Mouse (Mus musculus) CD4-positive, CD25-positive, alpha-beta regulatory T cell, adult 4 months (primary cell): ENCODE results near the gene Myo3b. TPM values are rescaled to one million over a fixed set of nuclear protein-coding genes. Genes with fewer than 3 reads are reported as not detected.
A peak's percentile ranks its signal among the peaks of the same experiment; 100 is the strongest.

Experiments used
- ATAC-seq: one replicate; pipeline ENCODE4 v1.8.0; 2017
- polyA plus RNA-seq, 2 experiments: library from polyadenylated mRNA; unstranded; fragments of 100-300 nt; shearing (Covaris generic); gene quantifications; one replicate each; pipeline ENCODE4 v1.2.1; 2017

Myo3b gene
- polyA plus RNA-seq, 2 experiments from 2014 or later = 13.7 to 14.7 TPM

DNA sequence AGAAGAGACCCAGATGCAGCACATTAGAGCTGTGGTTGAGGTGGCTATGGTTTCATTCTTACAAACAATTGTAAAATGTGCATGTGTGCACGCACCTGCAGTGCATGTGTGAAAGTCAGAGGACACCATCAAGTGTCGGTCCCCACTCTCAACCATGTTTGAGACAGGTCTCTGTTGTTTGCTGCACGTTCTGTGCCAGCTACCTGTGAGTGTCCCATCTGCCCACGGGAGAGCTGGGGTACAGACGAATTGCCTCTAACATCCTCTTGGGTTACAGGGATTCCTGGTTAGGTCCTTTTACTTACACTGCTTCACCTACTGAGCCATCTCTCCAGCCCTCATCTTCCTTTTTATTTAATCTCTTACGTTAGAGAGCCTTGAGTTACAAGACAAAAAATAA is 330.5 kb downstream of the Myo3b start:
- ATAC-seq = no peak

DNA sequence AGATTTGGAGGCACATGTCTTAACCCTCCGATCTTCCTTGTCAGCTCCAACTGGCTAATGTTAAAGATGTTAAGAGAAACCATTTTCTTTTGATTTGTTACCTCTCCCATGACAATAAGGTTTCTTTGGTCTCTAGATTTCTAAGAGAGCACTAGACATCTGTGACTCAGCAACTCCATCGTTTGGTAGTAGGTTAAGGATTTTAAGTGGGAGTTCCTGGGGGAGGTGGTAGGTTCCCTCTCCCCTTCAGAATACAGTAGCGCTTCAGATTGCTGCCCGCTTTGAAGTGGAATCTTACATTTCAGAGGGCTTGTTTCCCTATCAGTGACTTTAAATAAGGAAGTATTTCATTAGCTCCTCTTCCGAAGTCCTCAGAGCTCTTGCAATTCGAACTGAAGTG is 340.4 kb downstream of the Myo3b start:
- ATAC-seq = no peak

DNA sequence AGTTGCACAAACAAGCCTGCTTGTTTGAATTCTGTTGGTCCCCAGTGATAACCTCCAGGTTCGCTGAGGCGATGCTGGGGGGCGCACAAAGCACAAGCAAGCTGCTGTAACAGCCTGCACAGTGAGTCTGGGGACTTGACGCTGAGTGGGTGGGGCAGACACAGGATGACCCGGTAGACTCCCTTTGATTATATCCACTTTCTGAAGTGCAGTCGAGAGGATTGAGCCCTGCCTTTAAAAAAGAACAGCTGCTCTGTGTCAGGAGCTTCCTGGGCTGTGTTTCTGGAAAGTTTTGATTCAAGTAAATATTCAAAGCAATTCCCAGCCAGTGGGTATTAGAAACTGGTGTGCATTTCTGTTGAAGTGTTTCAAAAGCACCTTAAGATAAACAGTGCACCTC is 341.0 kb downstream of the Myo3b start:
- ATAC-seq = no peak

DNA sequence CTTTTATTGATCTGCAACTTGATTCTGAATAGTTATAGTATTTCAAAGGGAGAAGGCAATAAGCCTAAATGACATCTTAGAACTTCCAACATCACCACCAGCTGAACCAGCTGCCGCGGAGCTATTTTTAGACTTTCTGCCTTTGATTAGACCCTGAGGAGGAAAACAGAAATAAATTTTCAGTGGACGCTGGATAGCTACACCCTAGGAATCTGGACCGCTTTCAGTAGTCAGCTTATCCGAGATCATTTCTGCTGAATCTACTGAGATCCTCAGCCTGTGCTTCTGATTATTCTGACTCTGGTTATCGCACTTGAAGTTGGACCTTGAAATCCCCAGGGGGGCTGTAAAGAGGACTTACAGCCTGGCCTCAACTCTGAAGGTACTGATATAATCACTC is 349.7 kb downstream of the Myo3b start:
- ATAC-seq = no peak

DNA sequence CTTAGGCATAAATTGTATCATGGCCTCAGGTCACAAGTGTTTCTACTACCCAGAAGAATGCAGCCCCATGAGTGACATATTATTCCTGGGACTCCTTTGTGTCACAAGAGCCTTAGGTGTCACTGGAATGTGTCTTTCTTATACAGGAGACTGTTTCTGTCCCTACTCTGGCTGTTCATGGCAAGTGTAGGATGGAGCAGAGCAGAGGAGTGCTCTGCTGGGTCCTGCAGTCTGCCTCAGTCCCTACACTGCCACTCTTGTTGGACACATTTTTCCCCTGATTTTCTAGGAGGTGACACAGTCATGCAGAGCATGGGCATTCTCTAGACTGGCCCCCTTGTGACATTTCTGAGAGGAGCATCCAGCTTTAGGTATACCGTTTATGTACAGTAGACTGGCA is 350.2 kb downstream of the Myo3b start:
- no peak for ATAC-seq

DNA sequence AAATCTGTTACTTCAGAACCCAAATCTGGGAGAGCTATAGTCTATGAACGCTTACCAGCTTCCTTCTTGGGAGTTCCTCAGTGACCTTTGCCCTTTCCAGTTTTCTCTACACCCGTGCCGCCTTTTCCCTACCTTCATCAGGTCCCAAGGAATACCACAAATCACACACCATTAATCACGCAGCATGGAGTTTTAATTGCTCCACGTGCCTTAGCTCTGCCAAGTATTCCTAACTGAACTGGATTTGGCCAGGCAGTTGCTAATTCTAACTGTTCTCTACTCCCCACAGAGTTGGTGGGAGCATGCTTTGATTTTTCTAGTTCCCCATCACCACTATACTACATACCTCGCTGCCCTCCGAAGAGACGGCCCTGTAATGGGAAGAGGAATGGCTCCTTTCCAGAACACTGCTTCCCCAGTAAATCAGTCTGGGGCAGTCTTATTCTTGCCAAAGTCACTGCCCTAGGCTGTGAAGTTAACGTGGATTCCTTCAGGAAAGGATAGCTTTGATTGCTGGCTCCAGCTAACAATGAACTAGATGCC is 358.9 kb downstream of the Myo3b start:
- no peak for ATAC-seq

DNA sequence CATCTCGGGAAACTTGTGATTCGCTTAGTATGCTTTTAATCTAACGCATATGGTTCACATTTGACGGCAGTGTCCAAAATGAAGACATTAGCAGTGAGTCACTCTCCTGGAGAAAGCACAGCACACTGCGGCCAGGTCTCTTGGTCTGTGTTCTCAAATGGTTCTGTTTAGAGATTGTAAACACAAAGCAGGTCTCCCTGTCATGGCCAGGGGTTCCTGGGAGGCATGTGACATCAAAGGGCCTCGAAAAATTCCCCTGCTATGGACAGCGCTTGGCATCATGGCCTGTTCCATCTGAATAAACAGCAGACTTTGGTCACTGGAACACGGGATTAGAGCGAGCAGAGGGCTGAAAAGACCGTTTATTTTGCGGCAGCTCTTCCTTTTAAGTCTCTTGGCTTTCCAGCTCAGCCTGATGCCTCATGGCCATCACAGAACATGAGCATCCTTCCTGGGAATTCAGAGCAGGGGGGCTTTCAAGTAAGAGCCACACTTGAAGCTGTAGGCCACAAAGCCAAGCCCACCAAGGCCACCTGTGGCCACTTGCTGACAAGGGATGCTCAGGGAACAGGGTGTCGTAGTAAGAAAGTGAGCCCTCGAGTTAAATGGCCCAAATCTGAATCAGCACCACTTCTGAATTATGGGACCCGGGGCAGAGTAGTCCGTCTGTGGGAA is 360.7 kb downstream of the Myo3b start:
- ATAC-seq = no peak

DNA sequence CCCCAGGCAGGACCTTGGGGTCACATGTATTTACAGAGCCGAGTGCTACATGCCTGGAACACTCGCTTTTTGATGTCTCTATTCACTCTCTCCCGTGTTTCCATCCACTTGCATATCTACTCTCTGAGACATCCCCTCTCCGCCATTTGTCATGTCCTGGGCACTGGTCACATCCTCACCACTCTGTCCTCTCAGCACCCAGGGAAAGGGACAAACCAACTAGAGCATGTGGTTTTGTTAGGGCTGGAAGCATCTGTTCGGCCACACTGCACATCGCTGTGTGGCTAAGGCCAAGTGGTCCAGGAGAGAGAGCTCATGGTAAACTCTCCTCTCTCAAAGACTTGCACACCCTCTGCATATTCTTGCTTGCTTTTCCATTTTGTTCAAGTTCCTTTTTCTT is 361.4 kb downstream of the Myo3b start:
- ATAC-seq = no peak

DNA sequence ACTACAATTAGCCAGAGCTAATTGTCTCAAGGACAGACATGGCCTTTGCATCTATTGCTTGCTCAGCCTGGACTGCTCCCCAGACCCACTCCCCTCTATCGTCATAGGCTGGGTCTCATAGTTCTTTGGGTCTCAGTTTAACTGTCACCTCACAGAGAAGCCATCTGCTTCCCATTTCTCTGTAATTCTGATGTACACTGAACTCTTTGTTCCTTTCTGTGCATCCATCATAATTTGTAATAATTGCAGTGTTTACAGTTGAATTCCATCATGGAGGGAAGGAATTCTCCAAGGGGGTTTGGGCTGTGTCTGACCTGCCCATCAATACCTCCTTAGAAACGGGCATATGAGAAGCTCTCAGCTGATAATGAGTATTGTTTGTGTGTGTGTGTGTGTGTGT is 365.4 kb downstream of the Myo3b start:
- ATAC-seq = no peak

DNA sequence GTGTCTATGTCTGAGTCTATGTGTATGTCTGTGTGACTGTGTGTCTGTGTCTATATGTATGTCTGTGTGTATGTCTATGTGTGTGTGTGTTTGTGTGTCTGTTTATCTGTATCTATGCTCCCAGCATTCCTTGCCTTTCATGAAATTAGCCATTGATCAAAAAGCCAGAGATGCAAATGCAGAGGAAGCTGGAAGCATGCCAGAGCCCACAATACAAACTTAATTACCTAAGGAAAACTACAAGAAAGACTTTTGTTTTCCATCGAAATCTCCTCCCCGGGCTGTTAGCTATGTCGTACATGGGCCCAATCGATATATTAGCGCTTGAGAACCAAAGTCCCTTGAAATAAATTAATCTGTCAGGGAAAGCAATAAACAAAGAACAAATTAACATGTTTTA is 367.9 kb downstream of the Myo3b start:
- ATAC-seq = no peak

DNA sequence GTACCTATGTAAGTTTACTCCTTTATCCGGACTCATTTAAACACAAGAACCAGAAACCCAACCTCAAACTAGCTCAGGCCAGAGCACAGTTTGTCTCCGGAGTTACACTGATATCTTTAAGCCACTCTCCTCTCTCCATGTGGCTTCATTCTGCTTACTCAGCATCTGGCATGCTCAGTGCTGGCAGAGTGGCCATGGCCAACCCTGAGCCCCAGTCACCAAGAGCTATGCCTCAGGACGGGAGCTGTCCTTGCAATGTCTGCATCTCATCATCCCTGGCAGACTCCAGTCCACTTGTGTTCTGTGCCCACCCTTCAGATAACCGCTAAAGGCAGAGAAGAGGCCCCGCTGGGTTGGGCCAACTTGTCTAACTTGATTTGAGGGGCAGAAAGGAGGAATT is 368.8 kb downstream of the Myo3b start:
- no peak for ATAC-seq

DNA sequence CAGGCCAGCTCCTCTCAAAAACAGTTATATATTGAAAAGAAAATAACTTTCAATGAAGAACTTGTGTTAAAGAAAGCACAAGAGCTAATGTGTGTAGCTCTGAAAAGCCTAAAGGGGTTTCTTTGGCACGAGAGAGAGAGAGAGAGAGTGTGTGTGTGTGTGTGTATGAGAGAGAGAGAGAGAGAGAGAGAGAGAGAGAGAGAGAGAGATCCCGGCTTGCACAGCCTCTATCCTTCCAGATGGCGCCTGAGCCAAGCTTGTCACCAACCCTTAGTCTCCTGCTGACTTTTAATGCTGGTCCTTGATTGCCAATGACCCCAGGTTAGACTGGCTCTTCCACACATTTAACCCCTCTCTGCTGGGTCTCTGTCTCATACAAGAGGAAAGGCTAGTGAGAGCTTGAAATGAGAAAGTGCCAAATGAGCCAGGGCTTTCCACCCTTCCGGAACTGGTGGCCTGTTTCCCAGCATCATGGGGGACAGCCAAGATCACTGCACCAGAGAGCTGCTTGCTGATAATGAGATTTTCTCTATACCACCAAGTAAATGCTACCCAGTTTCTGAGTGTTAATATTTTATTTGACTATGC is 371.5 kb downstream of the Myo3b start:
- no peak for ATAC-seq

DNA sequence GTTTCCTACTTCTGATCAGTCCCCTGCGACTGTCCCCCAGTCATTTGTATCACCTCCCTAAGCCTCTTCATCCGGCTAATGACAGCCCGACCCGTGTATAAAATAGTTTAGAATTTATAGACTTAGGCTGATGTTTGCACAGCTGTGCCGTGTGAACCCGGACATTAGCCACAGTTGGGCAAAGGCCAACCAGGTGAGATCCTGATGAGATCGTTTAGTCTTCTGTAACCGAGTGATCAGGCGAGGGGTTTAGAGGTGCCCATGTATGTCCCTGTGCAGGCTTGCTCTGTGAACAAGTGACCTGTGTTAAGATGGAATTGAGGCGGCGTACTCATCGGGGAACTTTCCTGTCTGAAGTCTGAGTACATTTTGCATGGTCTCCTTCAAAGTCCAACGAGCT is 373.4 kb downstream of the Myo3b start:
- no peak for ATAC-seq

DNA sequence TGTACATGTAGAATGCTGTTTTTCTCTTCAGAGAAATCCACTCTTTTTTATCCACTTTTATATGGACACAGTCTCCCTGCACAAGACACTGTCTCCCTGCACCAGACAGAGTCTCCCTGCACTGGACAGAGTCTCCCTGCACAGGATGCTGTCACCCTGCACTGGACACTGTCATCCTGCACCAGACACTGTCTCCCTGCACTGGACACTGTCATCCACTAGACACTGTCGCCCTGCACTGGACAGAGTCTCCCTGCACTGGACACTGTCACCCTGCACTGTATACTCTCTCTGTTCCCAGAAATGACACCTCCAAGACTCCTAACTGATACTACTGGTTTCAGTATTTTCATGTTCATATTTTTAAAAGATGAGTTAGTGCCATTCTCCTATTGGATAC is 375.5 kb downstream of the Myo3b start:
- ATAC-seq = no peak

DNA sequence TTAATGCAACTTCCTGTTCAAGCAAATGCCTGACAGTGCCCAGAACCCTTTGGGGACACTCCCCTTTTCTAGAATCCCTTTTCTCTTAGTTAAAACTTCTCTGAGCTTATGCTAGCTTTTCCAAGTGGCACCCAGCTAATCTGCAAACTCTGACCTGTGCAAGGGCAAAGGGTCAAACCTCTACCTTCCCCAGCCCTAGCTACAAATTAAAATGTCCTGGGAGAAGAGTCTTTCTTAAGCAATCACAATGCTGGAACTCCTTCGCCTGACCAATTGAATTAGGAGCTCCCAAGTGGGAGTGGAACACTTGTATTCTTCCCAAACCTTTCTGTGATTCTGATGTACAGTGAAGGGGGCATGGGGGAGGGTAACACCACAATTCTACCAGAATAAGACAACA is 376.6 kb downstream of the Myo3b start:
- ATAC-seq = no peak

DNA sequence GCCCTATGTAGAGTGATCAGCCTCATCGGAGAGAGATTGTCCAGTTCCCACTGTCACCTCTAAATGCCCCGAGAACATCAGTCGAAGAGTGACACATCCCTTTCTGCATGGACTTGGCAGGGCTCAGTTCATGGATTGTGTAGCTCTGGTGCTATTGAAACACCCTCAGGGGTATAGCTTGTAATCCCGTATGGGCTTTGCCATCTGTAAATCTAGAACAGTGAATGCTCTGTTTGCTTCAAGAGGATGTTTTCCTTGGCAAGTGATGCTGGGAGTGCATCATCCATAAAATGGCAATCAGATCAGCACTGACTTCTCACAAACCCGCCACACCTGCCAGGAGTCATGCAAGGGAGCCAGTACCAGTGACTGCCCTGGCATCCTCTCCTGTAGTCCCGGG is 380.4 kb downstream of the Myo3b start:
- no peak for ATAC-seq

DNA sequence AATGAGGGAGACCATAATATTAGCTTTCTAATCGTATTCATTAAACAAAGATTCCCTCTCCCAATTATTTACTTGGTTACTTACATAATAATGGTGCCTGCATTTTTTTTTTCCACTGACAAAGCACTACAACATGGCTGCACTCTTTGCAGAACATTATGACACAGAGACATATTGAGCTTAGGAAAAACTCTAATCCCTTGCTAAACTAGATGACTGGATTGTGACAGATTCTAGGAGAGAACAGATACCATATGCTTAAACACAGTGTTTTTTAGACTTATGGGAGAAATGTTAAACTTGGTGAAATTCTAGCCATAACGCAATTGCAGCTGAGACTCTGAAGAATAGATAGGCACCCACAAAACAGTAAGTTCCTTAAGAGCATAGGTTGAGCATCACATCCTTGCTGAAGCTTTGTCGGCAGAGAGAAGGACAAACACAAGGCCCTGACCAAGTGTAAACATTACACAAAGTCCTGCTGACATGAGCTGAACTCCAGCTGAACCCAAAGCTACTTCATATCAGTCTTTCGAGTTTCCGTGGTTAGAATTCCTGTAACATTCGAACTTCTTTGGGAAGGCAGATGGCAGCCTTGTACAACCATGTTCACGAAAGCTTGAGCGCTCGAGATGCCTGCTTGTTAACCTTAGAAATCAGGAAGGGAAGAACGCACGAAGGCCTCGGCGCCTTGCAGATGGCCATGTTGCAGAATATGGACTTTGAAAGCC is 382.4 kb downstream of the Myo3b start:
- no peak for ATAC-seq

DNA sequence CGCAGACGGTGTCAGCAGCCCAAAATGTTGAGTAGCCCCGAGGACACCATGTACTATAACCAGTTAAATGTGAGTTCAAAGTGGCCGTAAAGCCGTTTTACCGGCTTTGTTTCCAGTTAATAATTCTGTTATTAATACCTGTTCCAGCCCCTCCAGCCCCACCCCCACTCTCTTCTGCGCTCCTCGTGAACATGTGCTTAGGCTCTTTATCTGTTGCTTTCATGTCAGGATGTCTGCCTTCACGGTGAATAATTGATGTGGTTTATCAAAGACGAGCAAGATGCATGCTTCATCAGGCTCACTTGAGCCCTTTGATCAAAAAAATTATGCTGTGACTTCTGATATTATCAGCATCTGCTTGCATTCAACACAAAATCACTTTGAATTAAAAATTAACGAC is 386.7 kb downstream of the Myo3b start:
- ATAC-seq = peak; percentile 97

DNA sequence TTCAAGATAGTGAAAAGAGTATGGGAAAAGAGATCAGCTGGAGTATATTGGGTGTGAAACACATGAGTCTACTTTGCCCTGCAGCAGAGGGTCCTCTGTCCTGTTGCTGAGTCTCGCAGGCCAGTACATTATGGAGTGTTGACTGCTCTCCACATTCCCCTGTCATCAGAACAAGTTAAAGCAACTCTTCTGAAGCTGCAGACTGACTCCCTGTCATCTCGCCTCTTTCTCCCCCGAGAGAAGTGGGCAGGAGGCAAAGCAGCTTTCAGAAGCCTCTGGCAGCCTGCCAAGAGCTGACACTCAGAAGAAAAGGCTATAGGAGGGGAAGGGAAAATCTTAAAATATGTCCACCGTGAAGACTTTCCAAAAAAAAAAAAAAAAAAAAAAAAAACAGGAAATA is 404.1 kb downstream of the Myo3b start:
- ATAC-seq = no peak

DNA sequence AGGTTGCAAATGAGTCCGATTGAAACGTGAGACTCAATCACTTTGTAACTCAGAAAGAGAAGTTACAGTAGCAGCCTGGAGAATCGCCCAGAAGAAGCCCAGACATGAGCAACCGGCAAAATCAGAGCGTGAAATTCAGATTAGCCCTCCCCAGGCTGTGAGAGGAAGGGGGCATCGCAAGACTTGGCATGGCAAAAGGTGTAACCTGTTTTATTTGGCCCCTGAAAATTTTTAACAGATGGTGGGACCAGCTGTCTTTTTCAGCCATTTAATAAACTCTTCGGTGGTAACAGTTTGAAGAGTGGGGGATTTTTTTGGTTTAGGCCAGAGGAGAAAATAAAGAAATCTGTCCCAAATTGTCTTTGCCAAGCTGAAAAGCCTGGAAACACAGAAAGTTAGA is 405.2 kb downstream of the Myo3b start:
- no peak for ATAC-seq

DNA sequence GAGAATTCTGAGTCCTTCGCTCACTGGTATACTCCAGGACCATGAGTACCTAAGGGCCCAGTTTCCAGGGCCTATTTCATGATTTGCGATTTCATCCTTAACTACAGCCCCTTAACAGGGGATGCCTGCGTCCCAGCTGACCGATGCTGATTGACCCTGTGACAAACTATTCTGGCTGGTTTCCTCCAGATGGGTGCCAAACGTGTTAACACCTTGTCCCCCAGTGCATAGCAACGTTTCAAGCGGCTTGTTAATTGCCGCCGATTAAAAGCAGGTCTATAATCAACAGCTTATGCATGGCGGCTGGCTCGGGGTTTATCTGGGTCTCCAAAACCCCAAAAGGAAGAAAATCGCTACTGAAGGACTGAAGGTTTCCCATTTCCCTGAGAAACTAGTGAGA is 417.3 kb downstream of the Myo3b start:
- ATAC-seq = no peak

DNA sequence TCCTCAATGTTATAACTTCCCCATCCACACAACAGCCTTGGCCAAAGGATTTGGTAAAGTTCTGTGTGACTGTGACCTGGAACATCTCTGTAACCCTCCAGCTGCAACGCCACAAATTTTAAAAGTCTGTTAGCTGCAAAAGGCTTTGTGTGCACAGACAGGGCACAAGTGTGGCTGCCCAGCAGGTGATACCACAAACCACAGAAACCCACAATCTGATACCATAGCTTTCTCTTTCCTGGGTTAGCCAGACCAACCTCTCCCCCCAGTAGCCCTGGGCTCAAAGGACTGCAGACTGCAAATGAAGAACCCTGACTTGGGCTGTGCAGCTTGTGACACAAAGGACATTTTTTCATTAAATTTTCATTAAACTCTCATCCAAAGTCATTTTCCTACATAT is 424.7 kb downstream of the Myo3b start:
- ATAC-seq = no peak

DNA sequence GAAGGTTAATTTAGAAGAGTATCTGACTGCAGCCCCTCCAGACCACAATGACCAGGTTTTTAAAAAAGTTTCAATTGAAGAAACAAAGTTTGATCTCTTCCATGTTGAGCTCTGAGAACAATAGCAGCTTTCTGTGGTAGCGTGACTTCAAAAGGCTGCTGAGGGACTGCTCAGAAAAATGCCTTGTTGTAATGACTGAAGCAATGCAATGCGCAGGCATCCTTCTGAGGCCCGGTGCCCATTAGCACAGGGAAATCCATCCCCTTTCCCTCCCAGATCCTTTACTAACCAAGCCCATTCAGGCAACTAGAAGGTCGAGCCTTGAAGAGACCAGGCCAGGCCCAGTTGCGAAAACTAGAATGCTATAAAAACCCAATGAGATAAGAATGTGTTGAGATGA is 432.2 kb downstream of the Myo3b start:
- no peak for ATAC-seq
